Mouse (Mus musculus): ENCODE results near the gene Bpi. TPM values are rescaled to one million over a fixed set of nuclear protein-coding genes. Genes with fewer than 3 reads are reported as not detected.
A peak's percentile ranks its signal among the peaks of the same experiment; 100 is the strongest.

Bpi gene
- polyA plus RNA-seq, 1 experiment from 2014 or later: not detected

DNA sequence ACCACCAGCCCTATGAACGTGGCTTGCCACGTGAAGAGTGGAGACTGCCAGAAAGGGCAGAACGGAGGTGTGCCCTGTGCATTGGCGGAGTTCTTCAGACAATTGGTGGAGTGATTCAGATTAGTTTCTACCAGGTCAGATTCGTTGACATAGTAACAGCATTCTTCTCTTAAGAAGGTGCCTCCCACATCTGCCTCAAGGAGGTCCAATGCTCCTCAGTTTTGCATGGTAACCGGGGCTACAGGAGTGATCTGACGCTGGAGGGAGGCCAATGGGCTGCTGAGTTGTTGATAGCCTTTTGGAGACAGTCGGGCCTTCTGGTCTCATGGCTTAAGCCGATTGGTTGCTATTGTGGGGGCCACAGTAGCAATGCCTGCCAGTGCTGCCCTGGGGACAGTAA, 37.8 kb downstream of the Bpi start:
- Histone ChIP-seq H3K9me3 (ENCODE audit: low read length) (no peaks in the 10 kb centered on the region), H3K4me2 (replicated peaks; ENCODE audit: low read depth, low read length) (no peak overlapping the region), H3K4me1 (ENCODE audit: insufficient read depth, low read depth, low read length) (no peaks in the 10 kb centered on the region), H3K27ac (ENCODE audit: low read length) (no peak overlapping the region), H3K4me3 (ENCODE audit: low read depth, low read length) (no peak overlapping the region), H3K27me3 (replicated peaks; ENCODE audit: insufficient read depth, low read length) (no peaks in the 10 kb centered on the region), H3K9ac (replicated peaks; ENCODE audit: low read depth) (no peak overlapping the region), H3K36me3 (ENCODE audit: insufficient read depth, low read length) (no peaks in the 10 kb centered on the region)
- ATAC-seq (peak; percentile 81), DNase-seq (ENCODE audit: low spot score) (peak; percentile 69)
- 43% methylated on average over 9 of the region's 9 CpGs for WGBS
- no peak for TF ChIP-seq CTCF (IDR thresholded peaks at IDR 0.05)
- no peak for TF ChIP-seq EP300 (IDR thresholded peaks at IDR 0.05)

GRCm38 (mm10) chr2:158299203-158299602, 41.3 kb downstream of the Bpi start:
- Histone ChIP-seq H3K9me3 (ENCODE audit: low read length) (no peaks in the 10 kb centered on the region), H3K27ac (ENCODE audit: low read length) (no peak overlapping the region), H3K9ac (replicated peaks; ENCODE audit: low read depth) (no peak overlapping the region), H3K36me3 (ENCODE audit: insufficient read depth, low read length) (no peaks in the 10 kb centered on the region), H3K27me3 (replicated peaks; ENCODE audit: insufficient read depth, low read length) (no peaks in the 10 kb centered on the region), H3K4me2 (replicated peaks; ENCODE audit: low read depth, low read length) (no peak overlapping the region), H3K4me1 (ENCODE audit: insufficient read depth, low read depth, low read length) (no peaks in the 10 kb centered on the region), H3K4me3 (ENCODE audit: low read depth, low read length) (no peak overlapping the region)
- TF ChIP-seq EP300 (IDR thresholded peaks at IDR 0.05) (no peak), CTCF (IDR thresholded peaks at IDR 0.05) (no peak)
- WGBS: 71% methylated on average over 3 of the region's 3 CpGs
- no peak for ATAC-seq
- no peak for DNase-seq (ENCODE audit: low spot score)

DNA sequence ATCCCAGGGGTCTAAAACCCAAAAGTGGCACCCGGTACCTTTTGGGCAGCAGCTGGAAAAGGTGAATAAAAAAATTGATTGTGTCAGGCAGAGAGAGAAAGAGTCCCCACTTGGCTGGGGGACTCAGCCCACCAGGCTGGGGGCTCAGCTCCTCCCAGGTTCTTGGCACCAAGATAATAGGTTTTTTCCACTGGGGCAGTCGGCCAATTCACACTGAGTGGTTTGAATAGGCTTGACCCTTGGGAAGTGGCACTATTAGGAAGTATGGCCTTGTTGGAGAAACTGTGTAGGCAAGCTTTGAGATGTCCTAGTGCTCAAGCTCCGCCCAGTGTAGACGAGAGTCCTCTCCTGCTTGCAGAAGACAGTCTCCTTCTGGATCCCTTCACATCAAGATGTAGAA, 41.8 kb downstream of the Bpi start:
- H3K9me3 ChIP-seq (ENCODE audit: low read length): no peaks in the 10 kb centered on the region
- TF ChIP-seq EP300 (IDR thresholded peaks at IDR 0.05): no peak
- TF ChIP-seq CTCF (IDR thresholded peaks at IDR 0.05): no peak
- H3K4me1 ChIP-seq (ENCODE audit: insufficient read depth, low read depth, low read length): no peaks in the 10 kb centered on the region
- H3K4me3 ChIP-seq (ENCODE audit: low read depth, low read length): no peak overlapping the region
- ATAC-seq: no peak
- no peak overlapping the region for H3K4me2 ChIP-seq (replicated peaks; ENCODE audit: low read depth, low read length)
- H3K9ac ChIP-seq (replicated peaks; ENCODE audit: low read depth): no peak overlapping the region
- H3K27ac ChIP-seq (ENCODE audit: low read length): no peak overlapping the region
- H3K36me3 ChIP-seq (ENCODE audit: insufficient read depth, low read length): no peaks in the 10 kb centered on the region
- no peak for DNase-seq (ENCODE audit: low spot score)
- 65% methylated on average over 4 of the region's 4 CpGs for WGBS
- no peaks in the 10 kb centered on the region for H3K27me3 ChIP-seq (replicated peaks; ENCODE audit: insufficient read depth, low read length)

- DNase-seq (ENCODE audit: low spot score) (no peak), ATAC-seq (no peak)
- 76% methylated on average over 3 of the region's 3 CpGs for WGBS
- no peak overlapping the region for H3K4me2 ChIP-seq (replicated peaks; ENCODE audit: low read depth, low read length)
- H3K27me3 ChIP-seq (replicated peaks; ENCODE audit: insufficient read depth, low read length): no peaks in the 10 kb centered on the region
- no peak overlapping the region for H3K27ac ChIP-seq (ENCODE audit: low read length)
- H3K4me1 ChIP-seq (ENCODE audit: insufficient read depth, low read depth, low read length): no peaks in the 10 kb centered on the region; the same call in 1 of the 2 replicates
- no peaks in the 10 kb centered on the region for H3K36me3 ChIP-seq (ENCODE audit: insufficient read depth, low read length)
- no peak overlapping the region for H3K9ac ChIP-seq (replicated peaks; ENCODE audit: low read depth)
- no peaks in the 10 kb centered on the region for H3K9me3 ChIP-seq (ENCODE audit: low read length)
- no peak overlapping the region for H3K4me3 ChIP-seq (ENCODE audit: low read depth, low read length)
- TF ChIP-seq CTCF (IDR thresholded peaks at IDR 0.05) (no peak), EP300 (IDR thresholded peaks at IDR 0.05) (no peak)
These were observed 44.9 kb downstream of the Bpi start for GRCm38 (mm10) chr2:158302807-158303206.

- TF ChIP-seq EP300 (IDR thresholded peaks at IDR 0.05) (peak; percentile 76), CTCF (IDR thresholded peaks at IDR 0.05) (no peak)
- Histone ChIP-seq H3K27ac (ENCODE audit: low read length) (peak within 1 kb of the TSS; percentile 80), H3K4me1 (ENCODE audit: insufficient read depth, low read depth, low read length) (no peaks in the 10 kb centered on the region; the same call in 1 of the 2 replicates), H3K9me3 (ENCODE audit: low read length) (no peaks in the 10 kb centered on the region), H3K36me3 (ENCODE audit: insufficient read depth, low read length) (no peaks in the 10 kb centered on the region), H3K4me2 (replicated peaks; ENCODE audit: low read depth, low read length) (peak within 1 kb of the TSS; percentile 32; the same call in 1 of the 2 replicates), H3K9ac (replicated peaks; ENCODE audit: low read depth) (no peak within 1 kb of the TSS), H3K4me3 (ENCODE audit: low read depth, low read length) (no peak within 1 kb of the TSS), H3K27me3 (replicated peaks; ENCODE audit: insufficient read depth, low read length) (no peaks in the 10 kb centered on the region)
- DNase-seq (ENCODE audit: low spot score) (peak; percentile 88), ATAC-seq (peak; percentile 87)
- 7% methylated on average over 13 of the region's 13 CpGs for WGBS
These were observed 48.2 kb downstream of the Bpi start, which contains the start of gene Lbp for GRCm38 (mm10) chr2:158305948-158306695. TSS of gene Lbp (plus strand) at chr2:158306493.

DNA sequence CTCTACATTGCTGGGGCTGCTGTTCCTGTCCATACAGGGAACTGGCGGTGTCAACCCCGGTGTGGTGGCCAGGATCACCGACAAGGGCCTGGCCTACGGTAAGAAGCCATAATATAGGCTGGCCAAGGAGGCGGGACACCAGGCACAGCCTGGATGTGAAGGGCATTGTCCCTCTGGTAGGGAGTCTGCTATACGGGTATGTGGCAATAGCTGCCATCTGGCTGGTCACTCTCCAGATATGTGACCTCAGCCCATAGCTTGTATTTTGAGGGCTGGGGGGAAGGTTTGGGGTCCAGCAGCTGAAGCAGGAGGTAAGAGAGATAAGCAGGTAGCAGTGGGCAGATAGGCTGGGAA, 48.8 kb downstream of the Bpi start:
- H3K4me2 ChIP-seq (replicated peaks; ENCODE audit: low read depth, low read length): peak overlapping the region; percentile 32; the same call in 1 of the 2 replicates
- H3K27me3 ChIP-seq (replicated peaks; ENCODE audit: insufficient read depth, low read length): no peaks in the 10 kb centered on the region
- no peaks in the 10 kb centered on the region for H3K36me3 ChIP-seq (ENCODE audit: insufficient read depth, low read length)
- H3K27ac ChIP-seq (ENCODE audit: low read length): peak overlapping the region; percentile 80
- 29% methylated on average over 6 of the region's 6 CpGs for WGBS
- ATAC-seq: peak; percentile 42
- H3K4me1 ChIP-seq (ENCODE audit: insufficient read depth, low read depth, low read length): no peaks in the 10 kb centered on the region; the same call in 1 of the 2 replicates
- no peaks in the 10 kb centered on the region for H3K9me3 ChIP-seq (ENCODE audit: low read length)
- TF ChIP-seq CTCF (IDR thresholded peaks at IDR 0.05): no peak
- TF ChIP-seq EP300 (IDR thresholded peaks at IDR 0.05): no peak
- DNase-seq (ENCODE audit: low spot score): peak; percentile 57
- no peak overlapping the region for H3K9ac ChIP-seq (replicated peaks; ENCODE audit: low read depth)
- H3K4me3 ChIP-seq (ENCODE audit: low read depth, low read length): no peak overlapping the region

Measured in lung, postnatal 0 days (tissue).